Mouse (Mus musculus): Measurements from ENCODE around the gene Ccdc162. TPM values are rescaled to one million over a fixed set of nuclear protein-coding genes. Genes with fewer than 3 reads are reported as not detected.
"Not testable (repeated sequence)": the region's sequence is repeated elsewhere in the genome, so short reads cannot be mapped to it uniquely, and the experiment has no call there.

Ccdc162 gene
- total RNA-seq, 2 experiments from 2014 or later, result 0.49 to 0.83 TPM

DNA sequence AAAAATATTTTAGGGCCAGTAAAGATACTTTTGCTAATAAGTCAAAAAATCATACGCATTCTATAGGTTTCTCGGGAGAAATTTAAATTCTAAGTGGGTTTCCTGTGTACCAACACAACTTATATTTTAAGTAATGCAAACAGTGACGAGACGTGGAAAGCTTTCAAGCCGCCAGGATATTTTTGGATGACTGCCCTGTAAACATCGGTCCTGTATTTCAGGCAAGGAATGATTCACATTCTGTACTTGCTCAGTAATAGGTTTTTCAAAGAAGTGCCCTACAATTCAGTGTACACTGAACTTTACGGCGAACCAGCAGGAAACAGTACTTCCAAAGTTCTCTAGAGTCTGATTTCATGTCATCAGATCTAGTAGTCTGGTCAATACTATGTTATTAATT is 5.7 kb downstream of the Ccdc162 start:
- intact Hi-C loops (cut with DNase I), result no loop called here

GRCm38 (mm10) chr10:41709341-41709740 is 7.1 kb downstream of the Ccdc162 start:
- intact Hi-C loops (cut with DNase I), result no loop called here
- DNase-seq (ENCODE audit: extremely low spot score in 1 of 2, low spot score in 2 of 2), result no peak

More for the DNA sequence above, 5.7 kb downstream of the Ccdc162 start:
- no peak for DNase-seq (ENCODE audit: extremely low spot score in 1 of 2, low spot score in 2 of 2)

DNA sequence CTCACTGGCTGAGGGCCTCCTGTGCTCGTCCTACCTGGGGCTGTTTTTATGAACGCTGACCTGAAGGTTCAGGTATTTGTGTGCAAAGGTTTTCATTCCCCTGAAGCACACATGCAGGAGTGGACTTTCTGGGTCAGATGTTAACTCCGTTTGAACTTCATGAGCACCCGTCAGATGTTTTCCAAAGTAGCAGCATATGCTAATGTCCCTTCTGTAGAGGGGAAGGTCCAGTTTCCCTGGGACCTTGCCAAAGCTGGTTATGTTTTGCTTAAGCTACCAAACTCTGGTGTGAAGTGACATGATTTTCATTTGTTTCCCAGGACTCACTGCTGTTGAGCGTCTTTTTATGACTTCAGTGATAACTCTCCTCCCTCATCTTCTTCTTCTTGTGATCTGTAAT is 16.8 kb downstream of the Ccdc162 start:
- no peak for DNase-seq (ENCODE audit: extremely low spot score in 1 of 2, low spot score in 2 of 2)
- intact Hi-C loops (cut with DNase I), result no loop called here

DNA sequence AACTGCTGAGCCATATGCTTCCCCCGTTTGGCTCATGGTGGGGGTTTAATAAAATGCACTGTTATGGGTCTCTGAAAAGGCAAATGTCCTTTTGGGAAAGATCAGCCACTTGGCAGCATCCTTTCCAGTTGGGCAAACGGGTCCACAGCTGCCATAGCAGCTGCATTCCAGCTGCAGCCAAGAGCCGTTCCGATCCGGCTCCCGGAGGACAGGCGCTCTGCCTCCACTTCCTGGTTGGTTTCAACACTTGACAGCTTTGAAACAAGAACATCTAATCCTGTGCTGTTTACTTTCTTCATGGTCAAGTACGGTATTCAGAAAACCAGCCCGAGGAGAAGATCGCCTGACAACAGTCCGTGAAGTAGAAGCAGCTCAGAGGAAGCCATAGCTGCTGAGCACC is 19.4 kb downstream of the Ccdc162 start:
- intact Hi-C loops (cut with DNase I), result no loop called here
- no peak for DNase-seq (ENCODE audit: extremely low spot score in 1 of 2, low spot score in 2 of 2)

DNA sequence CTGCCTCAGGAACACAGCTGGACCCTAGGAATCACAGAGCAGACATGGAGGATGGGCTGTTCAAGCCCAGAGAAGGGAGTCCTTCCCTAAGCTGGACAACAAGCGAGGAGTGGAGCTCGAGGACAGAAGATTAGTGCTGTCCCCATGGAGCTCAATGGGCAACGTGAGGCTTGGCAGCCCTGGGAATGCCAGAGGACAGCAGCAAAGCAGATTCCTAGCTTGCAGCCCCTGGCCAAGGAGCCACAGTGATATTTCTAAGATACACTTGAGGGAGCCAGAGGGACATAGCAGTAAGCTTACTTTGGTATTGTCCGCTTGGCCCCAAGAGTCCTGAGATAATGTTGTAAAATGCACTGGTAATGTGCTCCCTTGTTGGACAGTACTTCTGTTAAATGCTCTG is 25.5 kb downstream of the Ccdc162 start:
- DNase-seq (ENCODE audit: extremely low spot score in 1 of 2, low spot score in 2 of 2), result no peak
- intact Hi-C loops (cut with DNase I), result loop anchor here (5.0 kb wide), 1 partner anchor 606 kb away; no protein-coding TSS in a partner anchor

DNA sequence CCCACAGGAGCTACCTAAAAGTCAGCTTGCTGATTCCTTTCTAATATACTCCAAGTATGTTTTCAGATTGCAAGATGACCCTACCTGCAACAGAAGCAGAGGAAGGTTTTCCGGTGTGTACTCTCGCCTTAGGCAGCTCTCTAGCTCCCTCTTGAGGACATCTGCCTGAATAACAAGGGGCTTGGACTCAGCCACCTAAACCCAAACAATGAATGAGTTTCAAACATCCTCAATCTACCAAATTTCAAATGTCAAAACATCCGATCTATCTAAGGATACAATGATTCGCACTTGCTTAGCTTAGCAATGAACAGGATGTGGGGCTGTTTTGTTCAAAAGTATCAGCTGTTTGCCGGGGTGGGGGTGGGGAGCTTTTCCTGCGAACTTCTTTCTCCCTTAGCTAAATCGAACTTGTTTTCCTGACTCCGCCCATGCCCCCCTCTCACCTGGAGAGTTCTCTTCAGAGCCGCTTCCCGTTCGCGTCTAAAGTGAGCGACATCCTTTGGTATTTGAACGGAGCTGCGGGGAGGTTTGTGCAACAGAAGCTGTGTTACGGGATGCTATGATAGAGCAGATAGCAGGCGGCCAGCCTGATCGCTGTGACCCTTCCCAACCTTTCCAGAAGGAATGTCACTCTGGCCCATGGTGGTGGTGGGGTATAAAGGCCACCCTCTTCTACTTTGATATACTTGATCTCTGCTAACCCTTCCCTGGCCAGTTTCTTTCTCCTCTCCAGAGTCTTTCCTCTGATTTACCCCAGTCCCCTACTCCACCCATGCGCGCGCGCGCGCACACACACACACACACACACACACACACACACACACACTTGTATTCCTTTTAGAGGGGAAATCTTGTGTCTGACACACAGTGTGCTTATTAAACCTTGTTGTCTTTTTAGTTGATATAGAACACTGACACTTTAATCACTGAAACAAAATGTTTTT is 26.2 kb downstream of the Ccdc162 start:
- intact Hi-C loops (cut with DNase I), result loop anchor here (5.0 to 10.0 kb wide), 4 partner anchors 255 to 685 kb away; partner anchors contain the start of genes Ak9 and Fig4
- peak; percentile 26 to 50 for DNase-seq (ENCODE audit: extremely low spot score in 1 of 2, low spot score in 2 of 2)

- DNase-seq (ENCODE audit: extremely low spot score in 1 of 2, low spot score in 2 of 2), result peak in 1 of 2 experiments; percentile 34
- intact Hi-C loops (cut with DNase I), result loop anchor here (10.0 kb wide), 3 partner anchors 250 to 680 kb away; partner anchors contain the start of genes Ak9 and Fig4
These were observed 31.9 kb downstream of the Ccdc162 start for GRCm38 (mm10) chr10:41684548-41684996.

GRCm38 (mm10) chr10:41682546-41683393 is 33.7 kb downstream of the Ccdc162 start:
- peak; percentile 82 to 84 for DNase-seq (ENCODE audit: extremely low spot score in 1 of 2, low spot score in 2 of 2)
- intact Hi-C loops (cut with DNase I), result loop anchor here (10.0 kb wide), 3 partner anchors 248 to 678 kb away; partner anchors contain the start of genes Ak9 and Fig4

DNA sequence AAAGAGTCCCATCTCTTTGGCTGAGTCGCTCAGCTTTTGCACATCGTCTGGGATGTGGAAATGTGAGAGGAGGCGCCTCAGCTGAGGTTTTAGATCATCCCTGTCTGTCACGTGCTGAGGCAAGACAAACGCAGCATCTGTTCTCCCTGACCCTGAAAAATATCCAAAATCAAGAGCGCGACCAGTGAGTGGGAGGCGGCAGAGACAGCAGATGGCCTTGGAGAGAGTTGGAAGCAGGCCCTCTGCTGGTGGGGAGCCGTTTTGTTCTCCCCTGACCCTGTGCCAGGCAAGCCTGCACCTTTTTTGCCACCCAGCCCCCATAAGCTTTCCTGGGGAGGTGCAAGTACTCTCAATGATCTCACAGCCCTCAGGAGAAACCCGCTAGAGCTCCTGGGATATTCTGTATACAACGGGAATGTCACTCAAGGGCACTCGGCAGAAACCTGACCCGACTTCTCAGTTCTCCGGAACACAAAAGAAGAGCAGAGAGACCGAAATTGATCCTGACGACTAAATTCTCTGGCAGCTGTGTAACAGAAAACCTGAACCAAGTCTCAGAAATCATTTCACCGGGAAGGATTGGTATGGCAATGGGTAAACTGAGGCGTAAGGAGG is 37.6 kb downstream of the Ccdc162 start:
- DNase-seq (ENCODE audit: extremely low spot score in 1 of 2, low spot score in 2 of 2), result peak; percentile 59 to 82
- intact Hi-C loops (cut with DNase I), result no loop called here

DNA sequence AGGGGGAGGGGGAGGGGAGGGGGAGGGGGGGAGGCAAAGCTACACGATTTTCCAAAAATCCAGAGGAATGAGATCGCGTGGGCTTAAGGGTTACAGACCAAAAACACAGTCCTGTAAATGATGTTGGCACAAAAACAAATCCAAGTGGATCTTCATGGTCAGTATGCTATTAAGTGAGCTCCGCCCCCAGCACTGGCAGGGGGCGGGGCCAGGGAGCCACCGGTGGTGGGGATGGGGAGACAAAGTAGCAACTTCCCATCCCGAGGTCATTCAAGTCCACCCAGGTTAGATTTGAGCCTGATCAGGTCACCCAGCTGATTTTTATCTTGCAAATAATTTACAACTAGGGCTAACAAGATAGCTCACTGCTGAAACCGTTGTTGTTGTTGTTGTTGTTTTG is 39.0 kb downstream of the Ccdc162 start:
- intact Hi-C loops (cut with DNase I), result no loop called here

GRCm38 (mm10) chr10:41676661-41677061 is 39.8 kb downstream of the Ccdc162 start:
- DNase-seq (ENCODE audit: extremely low spot score in 1 of 2, low spot score in 2 of 2), result no peak
- intact Hi-C loops (cut with DNase I), result no loop called here

More for the DNA sequence above, 39.0 kb downstream of the Ccdc162 start:
- DNase-seq (ENCODE audit: extremely low spot score in 1 of 2, low spot score in 2 of 2), result no peak

- intact Hi-C loops (cut with DNase I), result no loop called here
- DNase-seq (ENCODE audit: extremely low spot score in 1 of 2, low spot score in 2 of 2), result no peak
These were observed 40.4 kb downstream of the Ccdc162 start for GRCm38 (mm10) chr10:41675842-41676571.

- intact Hi-C loops (cut with DNase I), result no loop called here
- DNase-seq (ENCODE audit: extremely low spot score in 1 of 2, low spot score in 2 of 2), result no peak
These were observed 41.2 kb downstream of the Ccdc162 start for GRCm38 (mm10) chr10:41675243-41675642.

GRCm38 (mm10) chr10:41674362-41674761 is 42.1 kb downstream of the Ccdc162 start:
- no peak for DNase-seq (ENCODE audit: extremely low spot score in 1 of 2, low spot score in 2 of 2)
- intact Hi-C loops (cut with DNase I), result no loop called here

- no peak for DNase-seq (ENCODE audit: extremely low spot score in 1 of 2, low spot score in 2 of 2)
- intact Hi-C loops (cut with DNase I), result no loop called here
These were observed 46.2 kb downstream of the Ccdc162 start for GRCm38 (mm10) chr10:41670196-41670595.

GRCm38 (mm10) chr10:41665498-41665897 is 50.9 kb downstream of the Ccdc162 start:
- intact Hi-C loops (cut with DNase I), result no loop called here

DNA sequence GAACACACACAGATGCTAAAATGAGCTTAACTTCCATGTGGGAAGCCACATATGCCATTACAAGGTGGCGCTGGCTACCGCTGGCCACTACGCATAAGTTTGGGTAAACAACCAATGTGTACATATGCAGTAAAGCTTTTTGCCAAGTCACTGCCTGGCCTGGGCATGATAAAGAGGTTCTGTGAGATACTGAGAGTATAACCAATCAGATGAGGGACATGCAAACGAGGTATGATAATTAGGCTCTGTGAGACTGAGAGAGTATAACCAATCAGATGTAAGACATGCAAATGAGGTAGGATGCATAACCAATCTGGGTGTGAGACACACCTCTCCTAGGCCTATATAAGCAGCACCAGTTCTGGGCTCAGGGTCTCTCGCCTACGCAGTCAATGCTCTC is 56.8 kb downstream of the Ccdc162 start:
- intact Hi-C loops (cut with DNase I); DNase-seq (ENCODE audit: extremely low spot score in 1 of 2, low spot score in 2 of 2): not testable (repeated sequence)

More at GRCm38 (mm10) chr10:41665498-41665897, 50.9 kb downstream of the Ccdc162 start:
- DNase-seq (ENCODE audit: extremely low spot score in 1 of 2, low spot score in 2 of 2), result no peak

- intact Hi-C loops (cut with DNase I); DNase-seq (ENCODE audit: extremely low spot score in 1 of 2, low spot score in 2 of 2): not testable (repeated sequence)
These were observed 60.8 kb downstream of the Ccdc162 start for GRCm38 (mm10) chr10:41655684-41656083.
